Mouse (Mus musculus): Measurements from ENCODE around the gene Pdss1. TPM values are rescaled to one million over a fixed set of nuclear protein-coding genes. Genes with fewer than 3 reads are reported as not detected.
"Not testable (repeated sequence)": the region's sequence is repeated elsewhere in the genome, so short reads cannot be mapped to it uniquely, and the experiment has no call there.

Pdss1 gene
- polyA plus RNA-seq, 2 experiments: 15.9 to 16.9 TPM

- no peak for DNase-seq (ENCODE audit: low spot score)
- no peaks in the 10 kb centered on the region for H3K27me3 ChIP-seq (ENCODE audit: control insufficient read depth, insufficient read depth, low read length)
- 21% methylated on average over 9 of the region's 9 CpGs for WGBS
- peaks cover 3% of the 10 kb centered on the region; the same call in 1 of the 2 replicates for H3K4me1 ChIP-seq (ENCODE audit: control insufficient read depth, insufficient read depth, low read length)
- no peaks in the 10 kb centered on the region for H3K9me3 ChIP-seq (ENCODE audit: control insufficient read depth, low read length)
- H3K4me2 ChIP-seq (replicated peaks; ENCODE audit: low read depth, low read length, severe bottlenecking): peak overlapping the region; percentile 65
- peak overlapping the region; percentile 74 for H3K4me3 ChIP-seq (replicated peaks; ENCODE audit: low read length)
- no peak for TF ChIP-seq POLR2A (IDR thresholded peaks at IDR 0.05; ENCODE audit: borderline replicate concordance, extremely low read depth, insufficient read depth, insufficient read length)
- H3K9ac ChIP-seq (ENCODE audit: low read depth, low read length, severe bottlenecking): peak overlapping the region; percentile 69
- ATAC-seq (ENCODE audit: low FRiP score, low read depth): no peak; the same call in 1 of the 2 replicates
- no peak overlapping the region for H3K27ac ChIP-seq (replicated peaks; ENCODE audit: low read depth, low read length)
- H3K36me3 ChIP-seq (ENCODE audit: control insufficient read depth, insufficient read depth, low read length): peaks cover 3% of the 10 kb centered on the region; the same call in 1 of the 2 replicates
Observed at GRCm38 (mm10) chr2:22894932-22895281, 415 bp upstream of the Pdss1 start.

GRCm38 (mm10) chr2:22903947-22904346 lies 8.6 kb downstream of the Pdss1 start:
- Histone ChIP-seq H3K27ac (replicated peaks; ENCODE audit: low read depth, low read length) (no peak overlapping the region), H3K9ac (ENCODE audit: low read depth, low read length, severe bottlenecking) (no peak overlapping the region), H3K36me3 (ENCODE audit: control insufficient read depth, insufficient read depth, low read length) (peaks cover 32% of the 10 kb centered on the region), H3K4me1 (ENCODE audit: control insufficient read depth, insufficient read depth, low read length) (no peaks in the 10 kb centered on the region), H3K4me3 (replicated peaks; ENCODE audit: low read length) (no peak overlapping the region), H3K27me3 (ENCODE audit: control insufficient read depth, insufficient read depth, low read length) (no peaks in the 10 kb centered on the region), H3K9me3 (ENCODE audit: control insufficient read depth, low read length) (no peaks in the 10 kb centered on the region), H3K4me2 (replicated peaks; ENCODE audit: low read depth, low read length, severe bottlenecking) (no peak overlapping the region)
- WGBS: 88% methylated on average over 3 of the region's 3 CpGs
- DNase-seq (ENCODE audit: low spot score): no peak
- no peak for ATAC-seq (ENCODE audit: low FRiP score, low read depth)
- no peak for TF ChIP-seq POLR2A (IDR thresholded peaks at IDR 0.05; ENCODE audit: borderline replicate concordance, extremely low read depth, insufficient read depth, insufficient read length)

- no peak overlapping the region for H3K4me3 ChIP-seq (replicated peaks; ENCODE audit: low read length)
- TF ChIP-seq POLR2A (IDR thresholded peaks at IDR 0.05; ENCODE audit: borderline replicate concordance, extremely low read depth, insufficient read depth, insufficient read length): no peak
- H3K4me1 ChIP-seq (ENCODE audit: control insufficient read depth, insufficient read depth, low read length): no peaks in the 10 kb centered on the region
- H3K4me2 ChIP-seq (replicated peaks; ENCODE audit: low read depth, low read length, severe bottlenecking): no peak overlapping the region
- no peaks in the 10 kb centered on the region for H3K27me3 ChIP-seq (ENCODE audit: control insufficient read depth, insufficient read depth, low read length)
- no peak for ATAC-seq (ENCODE audit: low FRiP score, low read depth)
- 95% methylated on average over 3 of the region's 3 CpGs for WGBS
- H3K9ac ChIP-seq (ENCODE audit: low read depth, low read length, severe bottlenecking): no peak overlapping the region
- peaks cover 23% of the 10 kb centered on the region for H3K36me3 ChIP-seq (ENCODE audit: control insufficient read depth, insufficient read depth, low read length)
- H3K27ac ChIP-seq (replicated peaks; ENCODE audit: low read depth, low read length): no peak overlapping the region
- DNase-seq (ENCODE audit: low spot score): no peak
- H3K9me3 ChIP-seq (ENCODE audit: control insufficient read depth, low read length): no peaks in the 10 kb centered on the region
Observed at GRCm38 (mm10) chr2:22914421-22914820, 19.1 kb downstream of the Pdss1 start.

GRCm38 (mm10) chr2:22918651-22919050 lies 23.3 kb downstream of the Pdss1 start:
- Histone ChIP-seq H3K27ac (replicated peaks; ENCODE audit: low read depth, low read length) (no peak overlapping the region), H3K9ac (ENCODE audit: low read depth, low read length, severe bottlenecking) (no peak overlapping the region), H3K4me3 (replicated peaks; ENCODE audit: low read length) (no peak overlapping the region), H3K9me3 (ENCODE audit: control insufficient read depth, low read length) (no peaks in the 10 kb centered on the region), H3K36me3 (ENCODE audit: control insufficient read depth, insufficient read depth, low read length) (peaks cover 22% of the 10 kb centered on the region), H3K27me3 (ENCODE audit: control insufficient read depth, insufficient read depth, low read length) (no peaks in the 10 kb centered on the region), H3K4me2 (replicated peaks; ENCODE audit: low read depth, low read length, severe bottlenecking) (no peak overlapping the region), H3K4me1 (ENCODE audit: control insufficient read depth, insufficient read depth, low read length) (no peaks in the 10 kb centered on the region)
- ATAC-seq (ENCODE audit: low FRiP score, low read depth) (no peak), DNase-seq (ENCODE audit: low spot score) (no peak)
- 90% methylated on average over 2 of the region's 2 CpGs for WGBS
- TF ChIP-seq POLR2A (IDR thresholded peaks at IDR 0.05; ENCODE audit: borderline replicate concordance, extremely low read depth, insufficient read depth, insufficient read length): no peak

- not testable (repeated sequence) for H3K27me3 ChIP-seq (ENCODE audit: control insufficient read depth, insufficient read depth, low read length); DNase-seq (ENCODE audit: low spot score); H3K9ac ChIP-seq (ENCODE audit: low read depth, low read length, severe bottlenecking); H3K4me1 ChIP-seq (ENCODE audit: control insufficient read depth, insufficient read depth, low read length); ATAC-seq (ENCODE audit: low FRiP score, low read depth); H3K4me3 ChIP-seq (replicated peaks; ENCODE audit: low read length); H3K27ac ChIP-seq (replicated peaks; ENCODE audit: low read depth, low read length); H3K36me3 ChIP-seq (ENCODE audit: control insufficient read depth, insufficient read depth, low read length); H3K9me3 ChIP-seq (ENCODE audit: control insufficient read depth, low read length); H3K4me2 ChIP-seq (replicated peaks; ENCODE audit: low read depth, low read length, severe bottlenecking)
- WGBS: 91% methylated on average over 2 of the region's 3 CpGs
Observed at GRCm38 (mm10) chr2:22925911-22926310, 30.6 kb downstream of the Pdss1 start.

GRCm38 (mm10) chr2:22928259-22928658 lies 32.9 kb downstream of the Pdss1 start:
- Histone ChIP-seq H3K9ac (ENCODE audit: low read depth, low read length, severe bottlenecking) (no peak overlapping the region), H3K36me3 (ENCODE audit: control insufficient read depth, insufficient read depth, low read length) (0 out of 2 replicates have a peak, but pooled peaks cover 2% of the 10 kb centered on the region), H3K4me3 (replicated peaks; ENCODE audit: low read length) (no peak overlapping the region), H3K4me1 (ENCODE audit: control insufficient read depth, insufficient read depth, low read length) (no peaks in the 10 kb centered on the region), H3K4me2 (replicated peaks; ENCODE audit: low read depth, low read length, severe bottlenecking) (no peak overlapping the region), H3K9me3 (ENCODE audit: control insufficient read depth, low read length) (no peaks in the 10 kb centered on the region), H3K27ac (replicated peaks; ENCODE audit: low read depth, low read length) (no peak overlapping the region), H3K27me3 (ENCODE audit: control insufficient read depth, insufficient read depth, low read length) (no peaks in the 10 kb centered on the region)
- ATAC-seq (ENCODE audit: low FRiP score, low read depth): no peak
- no peak for DNase-seq (ENCODE audit: low spot score)
- no peak for TF ChIP-seq POLR2A (IDR thresholded peaks at IDR 0.05; ENCODE audit: borderline replicate concordance, extremely low read depth, insufficient read depth, insufficient read length)
- WGBS: 84% methylated on average over 2 of the region's 2 CpGs

Data from limb, embryonic 14.5 days (tissue).